Comparison of ENCODE assay signal across 8 mouse cellular contexts in genomic region chr10:41552847-41553589, GRCm38 (mm10). TPM values are rescaled to one million over a fixed set of nuclear protein-coding genes. Genes with fewer than 3 reads are reported as not detected.
DNase-seq lines count a peak whose midpoint lies in the region; ATAC-seq lines count a peak whose summit lies in the region.

No protein-coding gene starts in this region.

- peaks cover 27% of the 10 kb centered on the region for H3K4me1 ChIP-seq in lung, embryonic 15.5 days

- no peaks in the 10 kb centered on the region for H3K27me3 ChIP-seq in lung, embryonic 15.5 days

- no peak overlapping the region for H3K4me3 ChIP-seq in lung, embryonic 15.5 days

- H3K9ac ChIP-seq in lung, embryonic 15.5 days = no peak overlapping the region

- peak; percentile 35; the same call in 1 of the 2 replicates for ATAC-seq in granulocyte monocyte progenitor cell, adult 5-6 weeks (replicated peaks; ENCODE audit: poor library complexity, severe bottlenecking)
- ATAC-seq in lung, embryonic 15.5 days (ENCODE audit: borderline replicate concordance, extremely low read depth, low FRiP score, low TSS enrichment) = peak; percentile 47

- DNase-seq in right cerebral cortex, adult 18-20 months = peak; percentile 43
- DNase-seq in right cerebral cortex, postnatal 4 days = no peak
- DNase-seq in cerebellum, postnatal 10 days = peak; percentile 32
- DNase-seq in kidney, adult 9 months = peak; percentile 89
- DNase-seq in spleen, postnatal 4 days (ENCODE audit: low spot score in 2 of 2) = peak; percentile 35 to 68
- DNase-seq in urinary bladder, postnatal 4 days (ENCODE audit: low spot score in 2 of 2) = no peak

- no peak overlapping the region for H3K4me2 ChIP-seq in lung, embryonic 15.5 days

- no peaks in the 10 kb centered on the region for H3K36me3 ChIP-seq in lung, embryonic 15.5 days

- H3K27ac ChIP-seq in lung, embryonic 15.5 days = peak overlapping the region; percentile 36; the same call in 1 of the 2 replicates

- WGBS in lung, embryonic 15.5 days = 38% methylated on average over 14 of the region's 14 CpGs

- H3K9me3 ChIP-seq in lung, embryonic 15.5 days = peaks cover 5% of the 10 kb centered on the region; the same call in 1 of the 2 replicates

RNA-seq across cellular contexts. Expression of gene Cd164, which starts 33.8 kb away (rescaled TPM):
- total RNA-seq in granulocyte monocyte progenitor cell, adult 5-6 weeks (2014; fragmentation: Nextera tagmentation) = 140 and 168 TPM in 2 replicates
- 169 and 206 TPM in 2 replicates for total RNA-seq in granulocyte monocyte progenitor cell, adult 5-6 weeks (2017)
- 171 and 176 TPM in 2 replicates for polyA plus RNA-seq in lung, embryonic 15.5 days (2015; fragmentation: Nextera tagmentation; extraction: Ambion mirVana)

Comparison
In these comparisons a context has a peak if more than half of its experiments do, and no peak if none do; other contexts are left out.
1. DNase-seq: peak in right cerebral cortex, adult 18-20 months (single experiment), cerebellum, postnatal 10 days (2 of 2), kidney, adult 9 months (single experiment) and spleen, postnatal 4 days (2 of 2); none in right cerebral cortex, postnatal 4 days (single experiment) and urinary bladder, postnatal 4 days (0 of 2).